Mouse (Mus musculus) midbrain, embryonic 14.5 days (tissue): ENCODE results near the gene Mfsd12. TPM values are rescaled to one million over a fixed set of nuclear protein-coding genes. Genes with fewer than 3 reads are reported as not detected.

Source experiments
- ATAC-seq: fragments of 200-750 bp; cut with Nextera tagmentation; 2 replicates; pipeline ENCODE4 v1.8.0; 2017; ENCODE audit warnings: moderate number of reproducible peaks, moderate library complexity; ENCODE audit not compliant: low FRiP score, low TSS enrichment
- DNase-seq: peaks from one replicate; pipeline ENCODE4 v3.0.0-alpha.2; 2015
- H3K27ac ChIP-seq: fragments of 300-500 bp; sonication (generic); replicated peaks from 2 replicates; pipeline ENCODE4 v1.5.1; 2014; ENCODE audit warnings: mild to moderate bottlenecking, low read depth, low read length, moderate library complexity
- H3K27me3 ChIP-seq: fragments of 300-500 bp; sonication (generic); 2 replicates; pipeline ENCODE4 v1.6.1; 2014; ENCODE audit warnings: low read length, control low read depth, mixed read lengths; ENCODE audit not compliant: control insufficient read depth, insufficient read depth
- H3K36me3 ChIP-seq: fragments of 300-500 bp; sonication (generic); 2 replicates; pipeline ENCODE4 v1.6.1; 2014; ENCODE audit warnings: low read length, control low read depth; ENCODE audit not compliant: control insufficient read depth, insufficient read depth
- H3K4me1 ChIP-seq: fragments of 300-500 bp; sonication (generic); 2 replicates; pipeline ENCODE4 v1.6.1; 2014; ENCODE audit warnings: mild to moderate bottlenecking, antibody characterized with exemption, low read length, control low read depth; ENCODE audit not compliant: control insufficient read depth, insufficient read depth
- H3K4me2 ChIP-seq: fragments of 300-500 bp; sonication (generic); 2 replicates; pipeline ENCODE4 v1.6.1; 2014; ENCODE audit warnings: mild to moderate bottlenecking, low read length, moderate library complexity
- H3K4me3 ChIP-seq: fragments of 300-500 bp; sonication (generic); replicated peaks from 2 replicates; pipeline ENCODE4 v1.5.1; 2014; ENCODE audit warnings: low read depth, low read length
- H3K9ac ChIP-seq: fragments of 300-500 bp; sonication (generic); replicated peaks from 2 replicates; pipeline ENCODE4 v1.6.1; 2014; ENCODE audit warnings: mild to moderate bottlenecking, low read length, moderate library complexity
- H3K9me3 ChIP-seq: fragments of 300-500 bp; sonication (generic); 2 replicates; pipeline ENCODE4 v1.6.1; 2016; ENCODE audit warnings: low read length, control low read depth, mixed read lengths; ENCODE audit not compliant: control insufficient read depth
- WGBS: fragments of 180-500 bp; shearing (Covaris S2); extraction: QIAGEN DNeasy Blood & Tissue Kit; methylation state at CpG from one replicate; pipeline ENCODE4 v1.1.7; 2014; 5-methylcytosine and 5-hydroxymethylcytosine counted together
- polyA plus RNA-seq: library from polyadenylated mRNA; unstranded; fragments of >200 nt; fragmentation: Nextera tagmentation; extraction: Ambion mirVana; gene quantifications from 2 replicates; pipeline ENCODE4 v1.2.1, GENCODE M21; 2014

Gene Mfsd12
- polyA plus RNA-seq, 1 experiment from 2014 or later: 5.9 TPM

DNA sequence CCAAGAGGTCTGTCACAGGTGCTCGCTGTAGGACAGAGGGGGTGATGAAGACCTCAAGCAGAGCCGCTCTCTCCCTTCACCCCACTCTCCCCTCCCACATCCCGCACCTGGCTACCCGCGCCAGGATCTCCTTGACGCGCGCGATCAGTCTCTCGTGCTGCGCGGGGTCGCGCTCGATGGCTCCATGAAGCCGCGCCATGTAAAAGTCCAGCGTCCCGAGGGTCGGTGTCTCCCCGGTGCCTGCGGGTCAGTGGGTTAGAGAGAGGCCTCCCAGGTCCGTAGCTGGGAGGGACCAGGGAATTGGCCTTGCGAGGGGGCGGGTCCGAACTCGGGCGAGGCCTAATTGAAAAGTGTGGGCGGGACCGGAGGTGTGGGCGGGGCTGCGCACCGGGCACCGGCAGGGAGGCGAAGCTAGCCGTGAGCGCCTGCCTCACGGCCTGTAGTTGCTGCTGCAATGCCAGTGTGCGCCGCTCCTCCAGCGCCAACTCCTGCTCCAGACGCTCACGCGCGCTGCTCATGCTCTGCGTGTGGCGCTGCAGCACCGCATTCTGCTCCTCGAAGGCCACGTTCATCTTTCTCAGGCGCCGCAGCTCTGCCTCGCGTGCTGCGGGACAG lies 10.7 kb upstream of the Mfsd12 start:
- H3K27ac ChIP-seq: no peak overlapping the region

DNA sequence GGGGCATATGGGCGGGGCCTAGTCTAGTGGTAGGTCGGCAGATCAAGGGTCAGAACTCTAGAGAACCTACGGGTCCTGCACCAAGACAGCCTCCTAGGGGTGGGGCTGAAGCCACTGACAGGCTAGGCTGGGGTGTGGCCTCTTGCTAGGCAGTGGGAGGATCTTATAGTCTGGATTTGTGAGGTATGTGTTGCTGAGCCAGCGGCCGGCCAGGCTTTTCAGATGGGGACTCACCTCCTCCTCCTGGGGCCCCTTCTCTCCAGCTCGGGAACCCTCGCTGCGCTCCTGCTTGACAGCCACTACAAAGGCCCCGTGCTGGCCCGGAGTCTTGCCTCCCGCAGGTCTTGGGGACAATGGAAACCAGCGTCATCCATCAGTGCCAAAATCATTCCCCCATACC lies 8.1 kb upstream of the Mfsd12 start:
- H3K27me3 ChIP-seq: peaks cover 19% of the 10 kb centered on the region
- no peaks in the 10 kb centered on the region for H3K9me3 ChIP-seq
- H3K36me3 ChIP-seq: no peaks in the 10 kb centered on the region
- peak overlapping the region; percentile 60; the same call in 1 of the 2 replicates for H3K4me3 ChIP-seq
- H3K4me2 ChIP-seq: peak overlapping the region; percentile 92
- WGBS: 4% methylated on average over 12 of the region's 12 CpGs
- peak overlapping the region; percentile 62; the same call in 1 of the 2 replicates for H3K9ac ChIP-seq
- ATAC-seq (no peak), DNase-seq (no peak)
- no peak overlapping the region for H3K27ac ChIP-seq
- H3K4me1 ChIP-seq: peaks cover 11% of the 10 kb centered on the region

More for the DNA sequence above, 10.7 kb upstream of the Mfsd12 start:
- Histone ChIP-seq H3K9ac (peak overlapping the region; percentile 45; the same call in 1 of the 2 replicates), H3K4me3 (peak overlapping the region; percentile 21), H3K9me3 (no peaks in the 10 kb centered on the region), H3K36me3 (no peaks in the 10 kb centered on the region), H3K27me3 (peaks cover 44% of the 10 kb centered on the region), H3K4me1 (peaks cover 13% of the 10 kb centered on the region), H3K4me2 (peak overlapping the region; percentile 50)
- ATAC-seq (no peak), DNase-seq (peak; percentile 81)
- 8% methylated on average over 55 of the region's 55 CpGs for WGBS

DNA sequence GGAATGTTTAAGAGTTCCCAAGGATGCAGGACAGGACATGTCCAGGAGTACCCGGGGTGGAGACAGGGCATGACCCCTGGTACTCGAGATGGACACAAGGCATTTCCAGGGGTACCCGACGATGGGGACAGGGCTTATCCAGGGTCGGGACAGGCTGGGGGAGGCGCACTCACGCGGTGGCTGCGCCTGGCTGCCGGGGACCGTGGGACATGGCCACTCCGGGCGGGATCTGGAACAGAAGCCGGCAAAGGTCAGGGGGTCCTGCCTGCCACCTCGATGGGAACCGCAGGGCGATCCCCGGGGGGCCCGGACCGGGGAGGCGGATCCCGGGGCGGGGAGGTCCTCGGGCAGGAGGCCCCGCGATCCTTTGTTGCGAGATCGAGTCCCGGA lies 7.3 kb upstream of the Mfsd12 start:
- Histone ChIP-seq H3K4me3 (peak overlapping the region; percentile 60), H3K27me3 (peaks cover 11% of the 10 kb centered on the region; the same call in 1 of the 2 replicates), H3K9me3 (no peaks in the 10 kb centered on the region), H3K4me2 (peak overlapping the region; percentile 92), H3K27ac (no peak overlapping the region), H3K9ac (peak overlapping the region; percentile 62), H3K36me3 (no peaks in the 10 kb centered on the region), H3K4me1 (peaks cover 11% of the 10 kb centered on the region)
- 0% methylated on average over 28 of the region's 29 CpGs for WGBS
- peak; percentile 16 for ATAC-seq
- DNase-seq: no peak

DNA sequence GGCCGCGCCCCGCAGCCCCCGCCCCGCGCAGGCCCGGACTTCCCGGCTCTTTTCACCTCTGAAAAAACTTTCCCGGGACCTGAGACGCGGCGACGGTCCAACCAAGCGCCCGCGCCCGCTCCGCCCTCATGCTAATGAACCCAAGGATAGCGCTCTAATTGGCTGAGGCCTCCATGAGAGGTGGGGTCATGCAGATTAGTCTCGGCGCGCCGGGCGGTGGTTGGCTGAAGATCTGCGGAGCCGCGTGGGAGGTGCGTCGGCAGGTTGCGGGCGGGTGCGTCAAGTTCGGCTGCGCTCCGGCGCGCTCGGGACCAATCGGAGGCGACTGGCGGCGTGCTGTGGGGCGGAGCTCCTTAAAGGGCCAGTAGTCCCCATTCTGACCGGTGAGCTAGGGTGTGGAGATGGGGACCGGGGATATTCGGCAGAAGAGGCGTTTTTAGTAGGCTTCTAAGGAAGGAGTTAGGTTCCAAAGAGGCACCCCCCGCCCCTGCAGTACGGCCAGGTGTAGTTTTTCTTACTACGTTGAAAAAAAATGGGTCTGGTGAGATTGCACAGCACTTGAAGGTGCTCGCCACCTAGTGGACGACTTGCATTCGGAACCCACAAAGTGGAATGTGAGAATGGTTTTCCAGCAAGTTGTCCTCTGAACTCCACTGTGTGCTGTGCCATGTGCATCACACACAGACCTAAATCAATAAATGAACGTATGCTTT lies 6.8 kb upstream of the Mfsd12 start, which contains the start of gene Hmg20b:
Gene Hmg20b (minus strand): TSS at position 130 of the 713 bp plus-strand sequence.
- Histone ChIP-seq H3K9ac (peak within 1 kb of the TSS; percentile 62), H3K4me3 (peak within 1 kb of the TSS; percentile 60), H3K27me3 (peaks cover 6% of the 10 kb centered on the region; the same call in 1 of the 2 replicates), H3K4me1 (peaks cover 11% of the 10 kb centered on the region), H3K36me3 (no peaks in the 10 kb centered on the region), H3K4me2 (peak within 1 kb of the TSS; percentile 92), H3K9me3 (no peaks in the 10 kb centered on the region), H3K27ac (peak within 1 kb of the TSS; percentile 27; the same call in 1 of the 2 replicates)
- WGBS: under 1% methylated on average over 54 of the region's 54 CpGs
- DNase-seq (peak; percentile 99), ATAC-seq (peak; percentile 97)

DNA sequence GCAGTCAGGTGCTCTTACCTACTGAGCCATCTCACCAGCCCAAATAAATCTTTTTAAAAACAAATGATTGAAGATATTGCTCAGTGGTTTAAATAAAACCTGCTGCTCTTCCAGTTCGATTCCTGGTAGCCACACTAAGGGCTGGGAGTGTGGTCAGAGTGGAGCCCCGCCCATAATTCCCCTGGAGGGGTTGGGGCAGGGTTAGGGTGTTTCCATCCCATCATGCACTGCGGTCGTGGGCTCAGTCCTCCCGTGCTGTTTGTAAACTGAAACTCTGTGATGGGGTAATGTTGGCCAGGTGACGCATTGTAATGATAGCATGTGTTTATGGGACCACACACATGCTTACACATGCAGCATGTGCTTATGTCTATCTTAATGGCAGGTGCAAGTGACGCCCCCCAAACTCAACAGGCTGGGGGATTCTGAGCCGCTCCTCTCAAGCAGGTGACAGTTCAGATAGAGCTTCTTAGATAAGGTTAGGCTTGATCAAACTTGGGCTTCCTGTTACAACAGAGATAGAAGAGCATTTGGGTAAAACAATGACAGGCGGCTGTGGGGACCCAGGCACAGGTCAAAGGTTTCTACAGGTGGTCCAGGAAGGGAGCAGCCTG lies 5.5 kb upstream of the Mfsd12 start:
- ATAC-seq: no peak
- no peak for DNase-seq
- Histone ChIP-seq H3K9me3 (no peaks in the 10 kb centered on the region), H3K9ac (no peak overlapping the region), H3K36me3 (no peaks in the 10 kb centered on the region), H3K4me2 (no peak overlapping the region), H3K4me1 (peaks cover 11% of the 10 kb centered on the region), H3K4me3 (no peak overlapping the region), H3K27ac (no peak overlapping the region), H3K27me3 (no peaks in the 10 kb centered on the region)
- 30% methylated on average over 9 of the region's 9 CpGs for WGBS

DNA sequence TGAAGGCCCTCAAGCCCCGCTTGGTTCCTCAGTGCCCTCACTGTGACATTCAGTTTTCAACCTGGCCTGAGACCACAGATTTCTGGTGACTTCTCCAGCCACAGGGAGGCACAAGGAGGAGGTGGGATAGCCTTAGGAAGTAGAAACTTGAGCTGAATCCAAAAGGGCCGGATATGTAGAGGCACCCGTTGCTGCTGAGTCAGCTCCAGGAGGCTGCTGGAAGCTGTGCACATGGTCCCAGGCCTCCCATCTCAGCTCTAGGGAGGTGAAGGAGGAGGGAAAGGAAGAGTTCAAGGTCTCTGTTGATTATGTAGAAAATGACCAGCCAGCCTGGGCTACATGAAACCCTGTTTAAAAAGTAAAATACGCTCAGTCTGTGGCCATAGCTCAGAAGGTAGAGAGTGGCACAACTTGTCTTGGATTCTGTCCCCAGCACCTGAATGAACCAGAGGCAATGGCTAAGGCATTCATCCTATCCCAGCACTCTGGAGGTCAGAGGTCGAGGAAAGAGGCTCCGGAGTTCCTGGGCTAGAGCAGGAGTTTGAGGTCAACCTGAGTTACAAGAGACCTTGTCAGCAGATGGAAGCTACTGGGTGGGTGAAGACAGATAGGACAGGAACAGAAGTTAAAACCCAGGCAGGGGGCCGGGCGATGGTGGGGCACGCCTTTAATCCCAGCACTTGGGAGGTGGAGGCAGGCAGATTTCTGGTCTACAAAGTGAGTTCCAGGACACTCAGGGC lies 2.4 kb upstream of the Mfsd12 start:
- Histone ChIP-seq H3K36me3 (no peaks in the 10 kb centered on the region), H3K4me3 (no peak overlapping the region), H3K27ac (no peak overlapping the region), H3K27me3 (no peaks in the 10 kb centered on the region), H3K4me1 (peaks cover 13% of the 10 kb centered on the region), H3K4me2 (no peak overlapping the region), H3K9me3 (no peaks in the 10 kb centered on the region), H3K9ac (0 out of 2 replicates have a peak overlapping the region, but pooled peaks have one; percentile 3)
- ATAC-seq (no peak), DNase-seq (no peak)
- 56% methylated on average over 9 of the region's 9 CpGs for WGBS

- Histone ChIP-seq H3K4me1 (peaks cover 12% of the 10 kb centered on the region), H3K9me3 (no peaks in the 10 kb centered on the region), H3K9ac (no peak overlapping the region), H3K27ac (no peak overlapping the region), H3K36me3 (no peaks in the 10 kb centered on the region), H3K27me3 (no peaks in the 10 kb centered on the region), H3K4me2 (no peak overlapping the region), H3K4me3 (no peak overlapping the region)
- DNase-seq: no peak
- ATAC-seq: no peak
- 82% methylated on average over 4 of the region's 4 CpGs for WGBS
These were observed 1.8 kb upstream of the Mfsd12 start for GRCm38 (mm10) chr10:81355533-81355932.

DNA sequence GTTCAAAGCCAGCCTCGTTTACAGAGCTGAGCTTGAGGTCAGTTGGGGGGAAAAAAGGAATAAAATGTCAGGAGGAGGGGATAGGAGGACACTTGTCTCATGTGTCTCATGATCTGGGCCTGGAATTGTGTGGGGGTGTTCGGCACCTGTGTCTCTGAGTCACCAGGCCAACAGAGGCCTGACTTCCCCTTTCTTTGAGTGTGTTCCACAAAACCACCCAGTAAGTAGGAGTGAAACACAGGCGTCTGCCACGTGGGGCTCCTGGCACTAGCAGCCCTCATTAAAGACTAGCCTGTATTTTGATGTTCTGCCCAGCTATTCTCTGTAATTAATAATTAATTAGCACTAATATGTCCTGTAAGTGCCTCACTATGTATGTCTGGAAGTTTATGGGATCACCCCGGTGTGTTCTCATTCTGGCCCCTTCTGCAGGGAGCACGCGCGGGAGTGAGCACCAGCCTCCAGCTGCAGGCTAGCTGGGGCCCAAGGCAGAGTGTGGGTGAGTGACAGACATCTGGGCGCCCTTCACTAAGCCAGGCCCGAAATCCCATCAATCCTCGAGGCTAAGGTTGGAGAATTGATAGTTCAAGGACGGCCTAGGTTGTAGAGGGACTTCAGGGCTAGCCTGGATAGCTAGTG lies 820 bp upstream of the Mfsd12 start:
- no peak overlapping the region for H3K4me3 ChIP-seq
- H3K4me2 ChIP-seq: peak overlapping the region; percentile 97
- H3K27ac ChIP-seq: no peak overlapping the region
- H3K36me3 ChIP-seq: 0 out of 2 replicates have a peak, but pooled peaks cover 2% of the 10 kb centered on the region
- WGBS: 57% methylated on average over 12 of the region's 12 CpGs
- H3K27me3 ChIP-seq: no peaks in the 10 kb centered on the region
- H3K4me1 ChIP-seq: peaks cover 12% of the 10 kb centered on the region
- no peak overlapping the region for H3K9ac ChIP-seq
- no peaks in the 10 kb centered on the region for H3K9me3 ChIP-seq
- DNase-seq: no peak
- no peak for ATAC-seq
